Mouse (Mus musculus) layer of hippocampus, adult 9-11 months (tissue): ENCODE results near the gene Olfr1315-ps1.

Source experiments
- DNase-seq: peaks from one replicate; pipeline ENCODE4 v3.0.0; 2022

The Olfr1315-ps1 gene

DNA sequence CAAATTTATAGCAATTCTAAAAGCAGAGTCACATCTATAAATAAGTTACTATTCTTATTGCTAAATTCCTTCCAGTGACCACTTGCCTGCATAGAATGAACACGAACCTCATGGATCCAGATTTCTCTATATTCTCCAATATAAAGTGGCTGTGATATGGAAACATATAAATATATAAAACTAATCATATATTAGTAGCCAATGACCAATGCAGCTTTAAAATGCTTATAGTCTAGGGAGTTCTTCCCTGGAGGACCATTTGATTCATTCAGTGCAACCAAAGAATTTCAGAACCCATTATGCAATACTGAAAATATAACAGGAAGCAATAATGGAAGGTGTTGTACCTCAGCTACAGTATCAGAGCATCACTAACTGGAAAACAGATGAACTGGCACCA, at the start of gene Olfr1315-ps1:
Gene Olfr1315-ps1 (minus strand): TSS at position 101 of the 400 bp plus-strand sequence.
- no peak for DNase-seq

DNA sequence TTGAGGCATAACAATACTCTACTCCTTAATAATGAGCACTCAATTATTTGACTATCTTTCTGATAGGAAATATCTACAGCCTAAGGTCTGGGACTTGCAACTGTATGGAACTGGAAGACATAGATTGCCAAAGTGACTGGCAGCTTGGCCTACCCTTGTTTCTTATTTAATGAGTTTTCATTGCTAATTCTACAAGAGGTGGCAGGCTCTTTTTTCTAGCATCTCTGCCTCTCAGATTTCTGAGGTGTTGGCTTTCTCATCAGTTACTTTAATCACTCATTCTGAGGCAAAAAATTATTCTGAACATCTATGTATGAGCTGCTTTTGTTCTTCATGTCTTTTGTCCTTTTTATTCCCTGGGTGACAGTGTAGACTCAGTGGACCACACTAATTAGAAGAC, 38.7 kb upstream of the Olfr1315-ps1 start, which contains the start of gene Olfr1318:
Gene Olfr1318 (plus strand): TSS at position 301 of the 400 bp plus-strand sequence.
- DNase-seq, result no peak

DNA sequence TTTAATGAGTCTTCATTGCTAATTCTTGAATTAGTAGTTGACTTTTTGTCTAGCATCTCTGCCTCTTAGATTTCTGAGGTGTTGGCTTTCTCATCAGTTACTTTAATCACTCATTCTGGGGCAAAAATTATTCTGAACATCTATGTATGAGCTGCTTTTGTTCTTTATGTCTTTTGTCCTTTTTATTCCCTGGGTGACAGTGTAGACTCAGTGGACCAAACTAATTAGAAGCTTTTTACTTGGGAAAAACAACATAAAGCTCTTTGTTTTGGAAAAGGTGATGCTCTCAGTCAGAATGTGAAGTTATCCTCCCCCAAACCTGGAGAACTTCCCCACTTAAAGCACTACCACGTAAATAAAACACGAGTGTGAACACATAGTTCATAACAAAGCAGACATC, 24.8 kb upstream of the Olfr1315-ps1 start, which contains the start of gene Olfr1317:
Gene Olfr1317 (plus strand): TSS at position 301 of the 400 bp plus-strand sequence.
- no peak for DNase-seq

DNA sequence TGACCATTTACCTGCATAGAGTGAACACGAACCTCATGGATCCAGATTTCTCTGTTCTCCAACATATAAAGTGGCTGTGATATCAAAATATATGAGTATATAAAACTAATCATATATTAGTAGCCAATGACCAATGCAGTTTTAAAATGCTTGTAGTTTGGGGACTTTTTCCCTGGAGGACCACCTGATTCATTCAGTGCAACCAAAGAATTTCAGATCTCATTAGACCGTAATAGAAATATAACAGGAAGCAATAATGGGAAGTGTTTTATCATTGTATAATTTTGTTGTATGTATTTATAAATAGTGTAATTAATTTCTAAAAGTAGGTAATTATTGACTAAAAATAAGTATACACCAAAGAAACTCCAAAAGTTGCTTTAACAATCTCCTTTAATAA, 19.6 kb upstream of the Olfr1315-ps1 start, which contains the start of gene Olfr1316:
Gene Olfr1316 (minus strand): TSS at position 101 of the 400 bp plus-strand sequence.
- DNase-seq, result no peak

DNA sequence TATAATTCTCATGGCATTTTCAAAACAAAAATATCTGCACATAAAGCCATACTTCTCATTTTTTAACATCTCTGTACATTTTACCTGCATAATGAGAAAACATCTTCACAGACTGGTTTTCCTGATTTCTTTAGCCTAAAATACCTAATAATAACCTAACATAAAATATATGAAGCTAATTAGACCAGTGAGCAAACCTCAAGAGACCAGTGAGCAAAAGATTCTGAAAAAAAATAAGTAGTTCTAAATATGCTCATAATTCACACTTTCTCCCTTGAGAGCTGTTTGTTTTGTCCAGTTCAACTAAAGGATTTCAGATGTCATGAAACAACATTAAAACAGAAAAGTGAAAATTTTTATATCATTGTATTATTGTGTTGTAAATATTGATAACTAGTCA, 18.6 kb downstream of the Olfr1315-ps1 start, which contains the start of gene Olfr1314:
Gene Olfr1314 (minus strand): TSS at position 101 of the 400 bp plus-strand sequence.
- no peak for DNase-seq

DNA sequence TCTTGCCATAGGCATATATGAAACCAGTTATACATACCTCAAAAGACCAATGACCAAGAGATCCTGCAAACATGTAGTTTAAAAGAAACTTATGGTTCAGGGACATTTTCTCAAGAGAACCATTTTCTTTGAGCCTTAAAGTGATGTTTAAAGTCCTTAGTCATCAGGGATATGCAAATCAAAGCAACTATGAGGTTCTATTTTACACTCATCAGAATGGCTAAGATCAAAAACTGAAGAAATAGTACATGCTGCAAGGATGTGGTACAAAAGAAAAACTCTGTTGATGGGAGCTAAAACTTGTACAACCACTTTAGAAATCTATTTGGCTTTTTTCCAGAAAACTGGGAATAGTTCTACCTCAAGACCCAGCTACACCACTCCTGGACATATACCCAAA, 37.5 kb downstream of the Olfr1315-ps1 start, which contains the start of gene Olfr1313:
Gene Olfr1313 (minus strand): TSS at position 101 of the 400 bp plus-strand sequence.
- no peak for DNase-seq
